Mouse (Mus musculus) midbrain, embryonic 14.5 days (tissue): ENCODE measurements around the gene Arhgap9. TPM values are rescaled to one million over a fixed set of nuclear protein-coding genes. Genes with fewer than 3 reads are reported as not detected.

ENCODE experiments used
- ATAC-seq: fragments of 200-750 bp; cut with Nextera tagmentation; 2 replicates; pipeline ENCODE4 v1.8.0; 2017; ENCODE audit warnings: moderate number of reproducible peaks, moderate library complexity; ENCODE audit not compliant: low FRiP score, low TSS enrichment
- DNase-seq: peaks from one replicate; pipeline ENCODE4 v3.0.0-alpha.2; 2015
- H3K27ac ChIP-seq: fragments of 300-500 bp; sonication (generic); replicated peaks from 2 replicates; pipeline ENCODE4 v1.5.1; 2014; ENCODE audit warnings: mild to moderate bottlenecking, low read depth, low read length, moderate library complexity
- H3K27me3 ChIP-seq: fragments of 300-500 bp; sonication (generic); 2 replicates; pipeline ENCODE4 v1.6.1; 2014; ENCODE audit warnings: low read length, control low read depth, mixed read lengths; ENCODE audit not compliant: control insufficient read depth, insufficient read depth
- H3K36me3 ChIP-seq: fragments of 300-500 bp; sonication (generic); 2 replicates; pipeline ENCODE4 v1.6.1; 2014; ENCODE audit warnings: low read length, control low read depth; ENCODE audit not compliant: control insufficient read depth, insufficient read depth
- H3K4me1 ChIP-seq: fragments of 300-500 bp; sonication (generic); 2 replicates; pipeline ENCODE4 v1.6.1; 2014; ENCODE audit warnings: mild to moderate bottlenecking, antibody characterized with exemption, low read length, control low read depth; ENCODE audit not compliant: control insufficient read depth, insufficient read depth
- H3K4me2 ChIP-seq: fragments of 300-500 bp; sonication (generic); 2 replicates; pipeline ENCODE4 v1.6.1; 2014; ENCODE audit warnings: mild to moderate bottlenecking, low read length, moderate library complexity
- H3K4me3 ChIP-seq: fragments of 300-500 bp; sonication (generic); replicated peaks from 2 replicates; pipeline ENCODE4 v1.5.1; 2014; ENCODE audit warnings: low read depth, low read length
- H3K9ac ChIP-seq: fragments of 300-500 bp; sonication (generic); replicated peaks from 2 replicates; pipeline ENCODE4 v1.6.1; 2014; ENCODE audit warnings: mild to moderate bottlenecking, low read length, moderate library complexity
- H3K9me3 ChIP-seq: fragments of 300-500 bp; sonication (generic); 2 replicates; pipeline ENCODE4 v1.6.1; 2016; ENCODE audit warnings: low read length, control low read depth, mixed read lengths; ENCODE audit not compliant: control insufficient read depth
- WGBS: fragments of 180-500 bp; shearing (Covaris S2); extraction: QIAGEN DNeasy Blood & Tissue Kit; methylation state at CpG from one replicate; pipeline ENCODE4 v1.1.7; 2014; 5-methylcytosine and 5-hydroxymethylcytosine counted together
- polyA plus RNA-seq: library from polyadenylated mRNA; unstranded; fragments of >200 nt; fragmentation: Nextera tagmentation; extraction: Ambion mirVana; gene quantifications from 2 replicates; pipeline ENCODE4 v1.2.1, GENCODE M21; 2014

The Arhgap9 gene
- polyA plus RNA-seq, 1 experiment from 2014 or later: 1.1 TPM

DNA sequence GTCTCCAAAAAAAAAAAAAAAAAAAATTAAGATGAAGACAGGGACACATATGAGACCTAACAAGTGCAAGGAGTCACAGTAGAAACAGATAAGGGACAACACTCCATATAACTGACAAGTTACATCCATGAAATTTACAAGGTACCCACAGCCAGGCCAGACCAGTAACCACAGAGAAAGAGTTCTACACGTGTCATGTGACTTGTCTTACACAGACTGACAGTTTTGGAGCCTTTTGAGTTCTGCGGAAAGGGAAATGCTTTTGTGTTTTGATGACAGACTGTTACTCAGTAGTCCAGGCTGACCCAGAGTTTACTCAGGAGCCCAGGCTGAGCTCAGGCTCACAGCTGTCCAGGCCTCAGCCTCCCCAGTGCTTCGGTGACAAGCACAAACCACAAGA lies 21.3 kb downstream of the Arhgap9 start:
- ATAC-seq: no peak
- Histone ChIP-seq H3K4me2 (no peak overlapping the region), H3K4me3 (no peak overlapping the region), H3K4me1 (peaks cover 21% of the 10 kb centered on the region; the same call in 1 of the 2 replicates), H3K9me3 (no peaks in the 10 kb centered on the region), H3K9ac (no peak overlapping the region), H3K36me3 (no peaks in the 10 kb centered on the region), H3K27me3 (peaks cover 33% of the 10 kb centered on the region), H3K27ac (no peak overlapping the region)
- WGBS: 71% methylated on average over 3 of the region's 3 CpGs
- DNase-seq: no peak

GRCm38 (mm10) chr10:127346173-127346572 lies 24.4 kb downstream of the Arhgap9 start:
- Histone ChIP-seq H3K9ac (no peak overlapping the region), H3K27ac (no peak overlapping the region), H3K9me3 (no peaks in the 10 kb centered on the region), H3K4me2 (no peak overlapping the region), H3K27me3 (peaks cover 14% of the 10 kb centered on the region; the same call in 1 of the 2 replicates), H3K4me1 (0 out of 2 replicates have a peak, but pooled peaks cover 9% of the 10 kb centered on the region), H3K4me3 (no peak overlapping the region), H3K36me3 (no peaks in the 10 kb centered on the region)
- no peak for DNase-seq
- WGBS: 92% methylated on average over 3 of the region's 3 CpGs
- no peak for ATAC-seq

GRCm38 (mm10) chr10:127348957-127349356 lies 27.2 kb downstream of the Arhgap9 start:
- H3K27ac ChIP-seq: no peak overlapping the region
- no peak overlapping the region for H3K9ac ChIP-seq
- H3K9me3 ChIP-seq: no peaks in the 10 kb centered on the region
- ATAC-seq: no peak
- H3K4me3 ChIP-seq: no peak overlapping the region
- H3K4me1 ChIP-seq: 0 out of 2 replicates have a peak, but pooled peaks cover 6% of the 10 kb centered on the region
- WGBS: 75% methylated on average over 4 of the region's 4 CpGs
- no peaks in the 10 kb centered on the region for H3K27me3 ChIP-seq
- DNase-seq: no peak
- H3K36me3 ChIP-seq: no peaks in the 10 kb centered on the region
- H3K4me2 ChIP-seq: no peak overlapping the region

GRCm38 (mm10) chr10:127349810-127350209 lies 28.0 kb downstream of the Arhgap9 start:
- H3K36me3 ChIP-seq: no peaks in the 10 kb centered on the region
- no peak overlapping the region for H3K27ac ChIP-seq
- no peaks in the 10 kb centered on the region for H3K27me3 ChIP-seq
- H3K4me1 ChIP-seq: 0 out of 2 replicates have a peak, but pooled peaks cover 6% of the 10 kb centered on the region
- H3K9me3 ChIP-seq: no peaks in the 10 kb centered on the region
- H3K4me2 ChIP-seq: no peak overlapping the region
- H3K4me3 ChIP-seq: no peak overlapping the region
- 78% methylated on average over 8 of the region's 8 CpGs for WGBS
- H3K9ac ChIP-seq: no peak overlapping the region
- ATAC-seq: no peak
- no peak for DNase-seq

GRCm38 (mm10) chr10:127350594-127351284 lies 29.0 kb downstream of the Arhgap9 start:
- peak overlapping the region; percentile 45 for H3K4me2 ChIP-seq
- DNase-seq (peak; percentile 85), ATAC-seq (peak; percentile 58)
- H3K9ac ChIP-seq: no peak overlapping the region
- H3K4me1 ChIP-seq: 0 out of 2 replicates have a peak, but pooled peaks cover 6% of the 10 kb centered on the region
- no peak overlapping the region for H3K27ac ChIP-seq
- H3K36me3 ChIP-seq: no peaks in the 10 kb centered on the region
- H3K4me3 ChIP-seq: no peak overlapping the region
- no peaks in the 10 kb centered on the region for H3K9me3 ChIP-seq
- no peaks in the 10 kb centered on the region for H3K27me3 ChIP-seq
- 11% methylated on average over 24 of the region's 24 CpGs for WGBS

DNA sequence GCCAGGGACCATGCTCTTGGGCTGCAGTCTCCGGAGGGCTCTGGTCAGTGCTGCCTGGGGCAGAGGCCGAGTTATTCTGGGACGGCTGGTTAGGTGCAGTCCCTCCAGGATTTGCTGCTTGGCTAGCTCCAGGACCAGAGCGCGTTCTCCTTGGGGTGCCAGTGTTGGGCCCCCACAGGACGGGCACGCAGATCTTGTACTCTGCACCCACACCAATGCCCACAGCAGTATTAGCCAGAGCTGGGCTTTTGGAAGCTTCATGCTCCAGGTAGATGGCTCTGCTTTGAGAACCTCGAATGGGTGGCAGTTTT lies 29.5 kb downstream of the Arhgap9 start:
- Histone ChIP-seq H3K4me2 (0 out of 2 replicates have a peak overlapping the region, but pooled peaks have one; percentile 45), H3K27me3 (no peaks in the 10 kb centered on the region), H3K9me3 (no peaks in the 10 kb centered on the region), H3K4me1 (0 out of 2 replicates have a peak, but pooled peaks cover 6% of the 10 kb centered on the region), H3K27ac (no peak overlapping the region), H3K9ac (no peak overlapping the region), H3K4me3 (no peak overlapping the region), H3K36me3 (no peaks in the 10 kb centered on the region)
- ATAC-seq: no peak
- DNase-seq: no peak
- WGBS: 86% methylated on average over 8 of the region's 8 CpGs

DNA sequence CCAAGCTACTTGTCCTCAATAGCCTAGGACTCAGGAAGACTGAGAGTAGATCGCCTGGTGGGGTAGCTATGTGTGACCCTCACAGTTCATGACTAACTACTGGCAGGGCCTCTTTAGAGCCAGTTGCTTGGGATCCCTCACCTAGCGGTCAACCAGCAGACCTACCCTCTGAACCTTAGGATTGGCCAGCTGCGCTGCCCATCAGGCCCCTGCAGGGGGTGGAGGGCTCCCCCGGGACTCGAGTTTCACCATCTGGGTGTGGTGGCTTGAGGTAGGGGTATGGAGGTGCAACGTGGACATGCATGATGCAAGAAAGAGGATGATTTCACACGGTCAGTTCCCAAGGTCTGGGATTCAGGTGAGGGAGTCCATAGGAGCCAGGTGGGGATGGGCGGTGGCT lies 30.0 kb downstream of the Arhgap9 start:
- 77% methylated on average over 8 of the region's 8 CpGs for WGBS
- Histone ChIP-seq H3K4me3 (no peak overlapping the region), H3K4me2 (no peak overlapping the region), H3K9me3 (no peaks in the 10 kb centered on the region), H3K27ac (no peak overlapping the region), H3K9ac (no peak overlapping the region), H3K36me3 (no peaks in the 10 kb centered on the region), H3K27me3 (no peaks in the 10 kb centered on the region), H3K4me1 (0 out of 2 replicates have a peak, but pooled peaks cover 6% of the 10 kb centered on the region)
- ATAC-seq: no peak
- no peak for DNase-seq

- H3K4me3 ChIP-seq: no peak overlapping the region
- no peaks in the 10 kb centered on the region for H3K27me3 ChIP-seq
- no peak for DNase-seq
- no peak overlapping the region for H3K4me2 ChIP-seq
- ATAC-seq: no peak
- H3K9ac ChIP-seq: no peak overlapping the region
- 86% methylated on average over 9 of the region's 9 CpGs for WGBS
- no peaks in the 10 kb centered on the region for H3K9me3 ChIP-seq
- no peaks in the 10 kb centered on the region for H3K36me3 ChIP-seq
- H3K27ac ChIP-seq: no peak overlapping the region
- H3K4me1 ChIP-seq: 0 out of 2 replicates have a peak, but pooled peaks cover 6% of the 10 kb centered on the region
Measured at GRCm38 (mm10) chr10:127352187-127352586, 30.4 kb downstream of the Arhgap9 start.

DNA sequence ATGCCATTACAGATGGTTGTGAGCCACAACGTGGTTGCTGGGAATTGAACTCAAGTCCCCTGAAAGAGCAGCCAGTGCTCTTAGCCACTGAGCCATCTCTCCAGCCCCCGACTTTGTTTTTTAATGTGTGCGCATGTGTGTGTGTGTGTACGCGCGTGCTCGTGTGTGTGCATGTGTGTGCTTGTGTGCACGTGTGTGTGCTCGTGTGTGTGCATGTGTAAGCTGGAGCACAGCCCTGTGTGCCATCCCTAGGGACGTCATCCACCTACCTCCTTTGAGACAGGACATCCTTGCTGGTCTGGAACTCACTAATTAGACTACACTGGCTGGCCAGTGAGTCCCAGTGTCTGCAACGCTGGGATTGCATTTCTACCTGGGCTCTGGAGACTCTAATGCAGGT lies 31.0 kb downstream of the Arhgap9 start:
- Histone ChIP-seq H3K4me2 (no peak overlapping the region), H3K4me1 (0 out of 2 replicates have a peak, but pooled peaks cover 6% of the 10 kb centered on the region), H3K4me3 (no peak overlapping the region), H3K27me3 (no peaks in the 10 kb centered on the region), H3K36me3 (no peaks in the 10 kb centered on the region), H3K9ac (no peak overlapping the region), H3K9me3 (no peaks in the 10 kb centered on the region), H3K27ac (no peak overlapping the region)
- ATAC-seq (no peak), DNase-seq (no peak)
- 90% methylated on average over 11 of the region's 11 CpGs for WGBS
